Mouse (Mus musculus) ES-E14 (cell line): ENCODE data around the gene Mbd6. TPM values are rescaled to one million over a fixed set of nuclear protein-coding genes. Genes with fewer than 3 reads are reported as not detected.

Experiments used
- DNase-seq: peaks from one replicate; pipeline ENCODE4 v3.0.0-alpha.2; 2013; ENCODE audit warnings: low read depth, low spot score
- H3K27ac ChIP-seq: 2 replicates; pipeline ENCODE4 v1.5.1; 2012; ENCODE audit warnings: low read depth, mild to moderate bottlenecking, low read length, moderate library complexity, mixed read lengths; ENCODE audit not compliant: poor library complexity, insufficient read depth, severe bottlenecking
- H3K36me3 ChIP-seq: 2 replicates; pipeline ENCODE4 v1.6.1; 2012; ENCODE audit warnings: mild to moderate bottlenecking, low read length, moderate library complexity, mixed read lengths; ENCODE audit not compliant: control insufficient read depth, poor library complexity, insufficient read depth, severe bottlenecking
- H3K4me1 ChIP-seq, 2 experiments: fragments of 150-350 bp in 1 of 2; sonication (generic) in 1 of 2; 2 replicates each; pipeline ENCODE4 v1.6.1; 2012; ENCODE audit warnings: low read length in 2 of 2, mild to moderate bottlenecking in 1 of 2, mixed read lengths in 1 of 2; ENCODE audit not compliant: control insufficient read depth in 2 of 2, insufficient read depth in 2 of 2, poor library complexity in 1 of 2
- H3K4me3 ChIP-seq, 2 experiments: fragments of 150-350 bp in 1 of 2; sonication (generic) in 1 of 2; 2 replicates each; pipeline ENCODE4 v1.5.1; 2012; ENCODE audit warnings: low read length in 2 of 2, low read depth in 1 of 2, mild to moderate bottlenecking in 1 of 2, mixed read lengths in 1 of 2; ENCODE audit not compliant: insufficient read depth in 1 of 2, poor library complexity in 1 of 2, severe bottlenecking in 1 of 2
- H3K9ac ChIP-seq: 2 replicates; pipeline ENCODE4 v1.6.1; 2012; ENCODE audit warnings: low read depth, mild to moderate bottlenecking, low read length, mixed read lengths; ENCODE audit not compliant: poor library complexity, insufficient read depth, severe bottlenecking
- H3K9me3 ChIP-seq: fragments of 150-350 bp; sonication (generic); 2 replicates; pipeline ENCODE4 v1.6.1; 2012; ENCODE audit warnings: low read depth, mild to moderate bottlenecking, low read length; ENCODE audit not compliant: control insufficient read depth, insufficient read depth
- CHD2 ChIP-seq: IDR thresholded peaks from 2 replicates; pipeline ENCODE4 v1.6.1; 2014; ENCODE audit warnings: mild to moderate bottlenecking, low read depth, low read length, inconsistent platforms
- HCFC1 ChIP-seq: IDR thresholded peaks from 2 replicates; pipeline ENCODE4 v1.6.1; 2012; ENCODE audit warnings: low read length, inconsistent platforms, borderline replicate concordance; ENCODE audit not compliant: insufficient read depth
- MAFK ChIP-seq: IDR thresholded peaks from 2 replicates; pipeline ENCODE4 v1.6.1; 2014; ENCODE audit warnings: mild to moderate bottlenecking, low read depth, low read length, inconsistent platforms; ENCODE audit not compliant: insufficient read depth
- ZC3H11A ChIP-seq: IDR thresholded peaks from 2 replicates; pipeline ENCODE4 v1.6.1; 2012; ENCODE audit warnings: low read depth, mild to moderate bottlenecking, inconsistent platforms, low read length, borderline replicate concordance
- ZNF384 ChIP-seq: IDR thresholded peaks from 2 replicates; pipeline ENCODE4 v1.6.1; 2012; ENCODE audit warnings: low read depth, low read length, inconsistent platforms
- in situ Hi-C, 2 experiments: fragments of 600-800 bp; cut with MboI; formaldehyde crosslinking; loops; one replicate each; pipeline ENCODE4 v1.15.1; 2025; ENCODE audit warnings: low sequenced_read_pairs in 2 of 2, inconsistent platforms in 1 of 2; ENCODE audit not compliant: unreplicated experiment in 2 of 2
- total RNA-seq: library from RNA; depleted of rRNA; stranded (reverse); fragments of 300-350 nt; gene quantifications from 2 replicates; pipeline ENCODE4 v1.2.3, GENCODE M21; 2012

Gene Mbd6
- total RNA-seq, 1 experiment, result 15.8 TPM

- Histone ChIP-seq H3K9me3 (no peaks in the 10 kb centered on the region), H3K4me1 (peaks cover 6 to 24% of the 10 kb centered on the region in 2 experiments; a peak in 3 of 4 replicates), H3K4me3 (no peak overlapping the region), H3K27ac (no peak overlapping the region), H3K36me3 (no peaks in the 10 kb centered on the region), H3K9ac (no peak overlapping the region)
- no peak for DNase-seq
- TF ChIP-seq ZNF384, result no peak
- TF ChIP-seq HCFC1, result no peak
- no peak for TF ChIP-seq MAFK
- TF ChIP-seq ZC3H11A, result no peak
- no peak for TF ChIP-seq CHD2
- in situ Hi-C loops, result no loop called here
Observed at GRCm38 (mm10) chr10:127323131-127323855, 34.5 kb upstream of the Mbd6 start.

DNA sequence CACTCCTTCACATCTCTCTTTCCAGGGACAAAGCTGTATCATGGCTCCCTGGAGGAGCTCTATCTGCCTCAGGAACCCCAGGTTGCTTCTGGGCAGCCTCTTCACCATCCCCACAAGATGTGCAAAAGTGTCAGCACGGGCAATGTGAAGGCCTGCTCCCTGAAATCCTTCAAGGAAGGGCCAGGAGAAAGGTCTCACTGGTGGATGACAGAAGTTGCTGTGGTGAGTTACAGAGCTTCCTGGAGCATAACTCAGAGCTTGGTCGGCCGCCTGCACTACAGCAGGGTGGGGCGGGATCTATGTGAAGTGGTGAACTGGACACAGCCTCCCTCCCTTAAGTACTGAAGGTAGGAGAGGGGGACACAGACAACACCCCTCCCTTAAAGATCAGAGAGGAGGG is 33.9 kb upstream of the Mbd6 start:
- no peaks in the 10 kb centered on the region for H3K36me3 ChIP-seq
- no peak overlapping the region for H3K27ac ChIP-seq
- H3K9ac ChIP-seq, result no peak overlapping the region
- DNase-seq, result no peak
- peaks cover 3 to 22% of the 10 kb centered on the region in 2 experiments; a peak in 3 of 4 replicates for H3K4me1 ChIP-seq
- H3K9me3 ChIP-seq, result no peaks in the 10 kb centered on the region
- H3K4me3 ChIP-seq, result no peak overlapping the region
- TF ChIP-seq CHD2, result no peak
- no peak for TF ChIP-seq ZNF384
- in situ Hi-C loops, result no loop called here

DNA sequence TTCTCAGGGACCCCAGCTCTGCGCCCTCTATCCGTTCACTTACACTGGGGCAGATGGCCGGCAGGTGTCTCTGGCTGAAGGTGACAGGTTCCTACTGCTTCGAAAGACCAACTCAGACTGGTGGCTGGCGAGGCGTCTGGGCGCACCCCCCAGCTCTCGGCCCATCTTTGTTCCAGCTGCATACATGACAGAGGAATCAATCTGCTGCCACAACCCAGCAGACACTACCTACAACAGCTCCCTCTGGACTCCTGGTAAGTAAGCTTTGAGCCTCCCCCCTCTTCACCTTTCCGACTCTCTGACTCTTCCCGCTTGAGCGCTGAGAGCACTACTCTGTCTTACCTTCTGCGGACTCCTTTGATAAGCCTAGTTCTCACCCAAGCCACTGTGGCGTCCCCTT is 33.4 kb upstream of the Mbd6 start:
- peaks cover 2 to 21% of the 10 kb centered on the region in 2 experiments; a peak in 3 of 4 replicates for H3K4me1 ChIP-seq
- H3K4me3 ChIP-seq, result no peak overlapping the region
- H3K9ac ChIP-seq, result peak overlapping the region; percentile 17; the same call in 1 of the 2 replicates
- no peak for TF ChIP-seq HCFC1
- TF ChIP-seq CHD2, result no peak
- TF ChIP-seq ZC3H11A, result no peak
- no peak for TF ChIP-seq ZNF384
- TF ChIP-seq MAFK, result no peak
- no peaks in the 10 kb centered on the region for H3K9me3 ChIP-seq
- no peaks in the 10 kb centered on the region for H3K36me3 ChIP-seq
- H3K27ac ChIP-seq, result no peak overlapping the region
- no peak for DNase-seq
- in situ Hi-C loops, result no loop called here

DNA sequence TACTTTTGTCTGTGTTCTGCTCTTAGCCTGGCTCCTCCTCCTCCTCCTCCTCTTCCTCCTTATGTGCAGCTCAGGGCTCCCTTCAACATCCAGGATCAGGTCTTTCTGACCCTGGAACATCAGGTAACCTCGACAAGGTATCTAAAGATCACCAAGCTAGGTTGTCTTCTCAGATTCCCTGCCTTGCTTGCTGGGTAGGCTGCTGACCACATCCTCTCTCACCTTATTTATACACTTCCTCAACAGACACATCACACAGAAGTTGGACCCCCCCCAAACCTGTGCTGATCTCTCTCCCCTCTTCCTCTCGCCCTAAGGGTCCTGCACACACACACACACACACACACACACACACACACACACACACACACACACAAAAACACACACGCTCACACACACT is 32.8 kb upstream of the Mbd6 start, which contains the start of gene Arhgap9:
Gene Arhgap9, plus strand, starts transcription at position 344 of the 400 bp plus-strand sequence.
- TF ChIP-seq MAFK (no peak), ZNF384 (no peak), CHD2 (no peak), HCFC1 (no peak), ZC3H11A (no peak)
- Histone ChIP-seq H3K36me3 (no peaks in the 10 kb centered on the region), H3K9me3 (no peaks in the 10 kb centered on the region), H3K27ac (no peak within 1 kb of the TSS), H3K4me3 (no peak within 1 kb of the TSS), H3K4me1 (peaks cover 2 to 21% of the 10 kb centered on the region in 2 experiments; a peak in 3 of 4 replicates), H3K9ac (peak within 1 kb of the TSS; percentile 17; the same call in 1 of the 2 replicates)
- in situ Hi-C loops, result no loop called here
- DNase-seq, result no peak

GRCm38 (mm10) chr10:127319969-127320368 is 31.2 kb upstream of the Mbd6 start:
- in situ Hi-C loops, result no loop called here
- Histone ChIP-seq H3K4me3 (no peak overlapping the region), H3K27ac (no peak overlapping the region), H3K9me3 (no peaks in the 10 kb centered on the region), H3K36me3 (no peaks in the 10 kb centered on the region), H3K9ac (no peak overlapping the region), H3K4me1 (peaks cover 0 to 16% of the 10 kb centered on the region in 2 experiments; a peak in 3 of 4 replicates)
- no peak for DNase-seq
- TF ChIP-seq ZC3H11A (no peak), HCFC1 (no peak), ZNF384 (no peak), CHD2 (no peak), MAFK (no peak)
